Mouse (Mus musculus): ENCODE data around the gene Rbp4. TPM values are rescaled to one million over a fixed set of nuclear protein-coding genes. Genes with fewer than 3 reads are reported as not detected.

Gene Rbp4
- total and polyA plus RNA-seq, 3 experiments = not detected

DNA sequence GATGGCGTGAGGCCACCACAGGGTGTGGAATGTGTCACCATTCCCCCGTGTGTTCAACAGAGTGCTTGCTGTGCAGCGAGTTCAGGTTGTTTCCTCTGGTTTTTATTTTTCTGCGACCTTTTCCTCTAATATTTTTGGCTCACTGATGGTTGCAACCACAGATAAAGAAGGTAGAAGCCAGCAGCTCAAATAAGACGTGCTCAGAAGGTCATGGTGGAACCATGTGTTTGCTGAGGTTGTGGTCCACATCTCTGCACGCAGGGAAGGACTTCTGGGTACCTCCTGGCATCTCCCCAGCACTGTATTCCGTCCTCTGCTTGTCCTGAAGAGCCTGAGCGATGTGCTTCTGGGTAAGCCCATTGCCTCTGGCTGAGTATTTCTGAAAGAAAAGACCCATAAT lies 1.6 kb upstream of the Rbp4 start:
- H3K79me2 ChIP-seq (ENCODE audit: control insufficient read depth, insufficient read depth, low read length, poor library complexity) = no peaks in the 10 kb centered on the region
- no peaks in the 10 kb centered on the region; a peak in 1 of 4 replicates for H3K27me3 ChIP-seq (ENCODE audit: control insufficient read depth in 1 of 2, insufficient read depth in 2 of 2, low read length in 2 of 2)
- H3K4me3 ChIP-seq (ENCODE audit: control insufficient read depth in 1 of 2, insufficient read depth in 1 of 2, low read depth in 2 of 2, low read length in 2 of 2) = no peak overlapping the region
- no peak overlapping the region for H3K9ac ChIP-seq (ENCODE audit: control insufficient read depth, low read depth, low read length, poor library complexity, severe bottlenecking)
- no peaks in the 10 kb centered on the region for H3K9me3 ChIP-seq (replicated peaks; ENCODE audit: insufficient read depth, low read length)
- no peak overlapping the region for H3K27ac ChIP-seq (ENCODE audit: control insufficient read depth, low read depth, low read length)
- TF ChIP-seq NELFE (IDR thresholded peaks at IDR 0.05; ENCODE audit: low read depth, low read length) (no peak), POLR2AphosphoS2 (IDR thresholded peaks at IDR 0.05; ENCODE audit: low read length) (no peak), MEF2A (IDR thresholded peaks at IDR 0.05; ENCODE audit: extremely low read depth, insufficient replicate concordance, low read depth, low read length, poor library complexity, severe bottlenecking) (no peak), CTCF (IDR thresholded peaks at IDR 0.05 in 2 of 3, conservative IDR thresholded peaks at IDR 0.05 in 1 of 3; ENCODE audit: control insufficient read depth in 1 of 3, insufficient read depth in 1 of 3, low read depth in 2 of 3, low read length in 3 of 3, poor library complexity in 1 of 3, severe bottlenecking in 1 of 3) (no peak), POLR2AphosphoS5 (IDR thresholded peaks at IDR 0.05; ENCODE audit: borderline replicate concordance, low read depth, low read length) (no peak), TAL1 (IDR thresholded peaks at IDR 0.05; ENCODE audit: low read length) (no peak), ZC3H11A (IDR thresholded peaks at IDR 0.05; ENCODE audit: low read depth, low read length) (no peak), ZKSCAN1 (IDR thresholded peaks at IDR 0.05; ENCODE audit: low read depth, low read length) (no peak), SMC3 (IDR thresholded peaks at IDR 0.05; ENCODE audit: low read depth, low read length) (no peak), BHLHE40 (IDR thresholded peaks at IDR 0.05; ENCODE audit: borderline replicate concordance, low read depth, low read length) (no peak), CHD2 (IDR thresholded peaks at IDR 0.05; ENCODE audit: low read length) (no peak), MXI1 (IDR thresholded peaks at IDR 0.05; ENCODE audit: low read depth, low read length) (no peak)
- no peaks in the 10 kb centered on the region for H3K36me3 ChIP-seq (ENCODE audit: control insufficient read depth in 1 of 2, insufficient read depth in 2 of 2, low read length in 2 of 2)
- no peak for DNase-seq (ENCODE audit: low read depth, low spot score)
- H3K4me1 ChIP-seq (ENCODE audit: control insufficient read depth in 1 of 2, insufficient read depth in 2 of 2, low read length in 2 of 2) = no peaks in the 10 kb centered on the region

DNA sequence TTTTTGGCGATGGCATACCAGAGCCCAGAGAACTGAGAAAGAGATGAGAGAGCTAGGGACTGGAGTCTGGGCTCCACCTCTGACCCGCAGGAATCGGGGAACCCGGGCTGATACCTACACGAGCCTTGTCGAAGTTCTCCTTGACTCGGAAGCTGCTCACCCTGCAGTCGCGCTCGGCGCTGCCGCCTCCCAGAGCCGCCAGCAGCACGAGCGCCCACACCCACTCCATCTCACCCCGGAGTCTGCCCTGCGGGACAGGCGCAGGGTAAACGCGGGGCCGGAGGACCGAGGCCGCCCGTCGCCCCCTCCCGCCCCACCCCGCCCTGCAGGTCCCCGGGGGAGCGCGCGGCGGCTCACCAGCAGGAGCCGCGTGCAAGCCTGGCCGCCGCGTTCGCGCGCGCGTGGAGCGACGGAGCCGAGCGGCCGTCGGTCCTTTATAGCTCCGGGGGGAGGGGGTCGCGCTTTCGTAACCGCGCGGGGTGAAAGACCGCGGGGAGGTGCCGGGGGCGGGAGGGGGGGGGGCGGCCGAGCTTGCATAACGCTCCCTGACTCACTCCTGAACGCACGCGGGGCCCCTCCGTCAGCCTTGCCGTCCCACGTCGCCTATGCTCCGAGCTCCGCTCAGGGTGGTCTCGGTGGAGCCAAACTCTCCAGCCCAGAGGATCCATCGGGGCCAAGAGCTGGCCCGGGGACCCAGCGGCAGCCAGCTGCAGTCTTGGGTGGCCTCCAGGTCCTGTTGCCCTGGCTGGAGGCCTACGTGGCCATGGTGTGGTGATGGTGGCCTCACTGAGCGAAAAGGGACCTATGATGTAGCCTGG lies 471 bp downstream of the Rbp4 start:
- H3K4me1 ChIP-seq (ENCODE audit: control insufficient read depth in 1 of 2, insufficient read depth in 2 of 2, low read length in 2 of 2) = no peaks in the 10 kb centered on the region
- H3K36me3 ChIP-seq (ENCODE audit: control insufficient read depth in 1 of 2, insufficient read depth in 2 of 2, low read length in 2 of 2) = no peaks in the 10 kb centered on the region
- no peak overlapping the region for H3K4me3 ChIP-seq (ENCODE audit: control insufficient read depth in 1 of 2, insufficient read depth in 1 of 2, low read depth in 2 of 2, low read length in 2 of 2)
- H3K9ac ChIP-seq (ENCODE audit: control insufficient read depth, low read depth, low read length, poor library complexity, severe bottlenecking) = no peak overlapping the region
- no peak for DNase-seq (ENCODE audit: low read depth, low spot score)
- TF ChIP-seq BHLHE40 (IDR thresholded peaks at IDR 0.05; ENCODE audit: borderline replicate concordance, low read depth, low read length) = no peak
- no peak for TF ChIP-seq RCOR1 (IDR thresholded peaks at IDR 0.05; ENCODE audit: low read depth, low read length)
- TF ChIP-seq ZKSCAN1 (IDR thresholded peaks at IDR 0.05; ENCODE audit: low read depth, low read length) = no peak
- no peak for TF ChIP-seq MAFK (IDR thresholded peaks at IDR 0.05; ENCODE audit: borderline replicate concordance, low read depth, low read length)
- TF ChIP-seq ZNF384 (IDR thresholded peaks at IDR 0.05; ENCODE audit: low read depth, low read length) = no peak
- no peak for TF ChIP-seq POLR2A (IDR thresholded peaks at IDR 0.05; ENCODE audit: control insufficient read depth in 1 of 2, insufficient read depth in 1 of 2, low read depth in 1 of 2, low read length in 2 of 2, poor library complexity in 1 of 2)
- TF ChIP-seq MYC (IDR thresholded peaks at IDR 0.05; ENCODE audit: low read depth, low read length) = no peak
- TF ChIP-seq HCFC1 (IDR thresholded peaks at IDR 0.05; ENCODE audit: low read depth, low read length) = no peak
- no peak for TF ChIP-seq MEF2A (IDR thresholded peaks at IDR 0.05; ENCODE audit: extremely low read depth, insufficient replicate concordance, low read depth, low read length, poor library complexity, severe bottlenecking)
- TF ChIP-seq NELFE (IDR thresholded peaks at IDR 0.05; ENCODE audit: low read depth, low read length) = no peak
- no peak for TF ChIP-seq CHD2 (IDR thresholded peaks at IDR 0.05; ENCODE audit: low read length)
- TF ChIP-seq E2F4 (IDR thresholded peaks at IDR 0.05; ENCODE audit: borderline replicate concordance, low read depth, low read length) = no peak
- no peak for TF ChIP-seq POLR2AphosphoS2 (IDR thresholded peaks at IDR 0.05; ENCODE audit: low read length)
- no peak for TF ChIP-seq ZC3H11A (IDR thresholded peaks at IDR 0.05; ENCODE audit: low read depth, low read length)
- no peak for TF ChIP-seq SIN3A (IDR thresholded peaks at IDR 0.05; ENCODE audit: low read length)
- no peak for TF ChIP-seq EP300 (IDR thresholded peaks at IDR 0.05; ENCODE audit: low read depth in 1 of 2, low read length in 2 of 2)
- no peaks in the 10 kb centered on the region for H3K9me3 ChIP-seq (replicated peaks; ENCODE audit: insufficient read depth, low read length)
- no peaks in the 10 kb centered on the region for H3K79me2 ChIP-seq (ENCODE audit: control insufficient read depth, insufficient read depth, low read length, poor library complexity)
- no peak overlapping the region for H3K27ac ChIP-seq (ENCODE audit: control insufficient read depth, low read depth, low read length)
- no peaks in the 10 kb centered on the region; a peak in 1 of 4 replicates for H3K27me3 ChIP-seq (ENCODE audit: control insufficient read depth in 1 of 2, insufficient read depth in 2 of 2, low read length in 2 of 2)

All from MEL (cell line).